Mouse (Mus musculus): ENCODE measurements around the gene Msi2.
A peak's percentile ranks its signal among the peaks of the same experiment; 100 is the strongest.

The Msi2 gene

DNA sequence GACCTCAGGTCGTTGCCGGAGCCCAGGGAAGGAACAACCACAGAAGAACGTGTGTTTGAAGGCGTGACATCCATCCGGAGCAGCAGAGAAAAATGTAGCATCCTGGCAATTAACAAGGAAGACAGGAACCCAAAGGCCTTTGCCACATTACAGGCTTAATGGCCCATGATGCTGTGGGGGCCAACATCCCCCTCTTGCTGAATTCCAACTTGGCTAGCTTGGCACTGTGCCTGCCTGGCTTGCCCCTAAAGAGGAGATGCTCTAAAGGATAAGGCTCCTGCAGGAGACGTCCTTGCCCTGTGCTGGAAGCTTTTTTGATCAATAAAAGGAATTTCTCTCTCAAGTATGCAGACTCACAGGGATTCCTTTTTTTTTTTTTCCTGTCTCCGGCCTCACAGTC lies 181.0 kb downstream of the Msi2 start:
- no peak for DNase-seq

- no peak for DNase-seq
These were observed 181.5 kb downstream of the Msi2 start for GRCm38 (mm10) chr11:88536861-88537260.

- DNase-seq, result no peak
These were observed 183.9 kb downstream of the Msi2 start for GRCm38 (mm10) chr11:88534331-88534929.

GRCm38 (mm10) chr11:88532016-88532415 lies 186.3 kb downstream of the Msi2 start:
- DNase-seq, result no peak

- no peak for DNase-seq
These were observed 188.3 kb downstream of the Msi2 start for GRCm38 (mm10) chr11:88530032-88530431.

DNA sequence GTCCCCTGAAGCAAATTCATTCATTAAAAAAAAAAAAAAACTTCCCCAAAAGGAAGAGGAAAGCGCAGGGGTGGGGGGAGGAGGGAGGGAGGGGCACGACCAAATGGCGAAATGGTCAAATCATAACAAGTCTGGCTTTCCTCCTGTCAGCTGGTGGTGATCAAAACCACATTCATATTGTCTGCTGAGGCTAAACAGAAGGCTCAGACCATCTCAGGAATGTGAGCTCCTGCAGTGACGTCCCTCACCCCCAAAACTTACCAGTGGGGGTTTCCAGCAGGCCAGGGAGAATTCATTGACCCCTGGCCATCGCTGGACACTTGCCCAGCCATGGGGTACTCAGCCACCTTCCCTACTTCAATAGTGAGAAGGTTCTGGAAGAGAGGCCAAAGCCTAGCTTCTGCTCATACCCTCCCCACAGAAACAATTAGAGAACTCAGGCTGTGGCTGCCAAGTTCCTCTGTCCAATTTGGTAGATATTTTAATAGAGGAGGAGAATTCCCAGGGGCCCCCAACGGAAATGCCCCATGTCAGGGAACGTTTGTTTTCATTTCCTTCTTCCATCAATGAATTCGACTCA lies 189.7 kb downstream of the Msi2 start:
- DNase-seq, result peak; percentile 44 to 71

DNA sequence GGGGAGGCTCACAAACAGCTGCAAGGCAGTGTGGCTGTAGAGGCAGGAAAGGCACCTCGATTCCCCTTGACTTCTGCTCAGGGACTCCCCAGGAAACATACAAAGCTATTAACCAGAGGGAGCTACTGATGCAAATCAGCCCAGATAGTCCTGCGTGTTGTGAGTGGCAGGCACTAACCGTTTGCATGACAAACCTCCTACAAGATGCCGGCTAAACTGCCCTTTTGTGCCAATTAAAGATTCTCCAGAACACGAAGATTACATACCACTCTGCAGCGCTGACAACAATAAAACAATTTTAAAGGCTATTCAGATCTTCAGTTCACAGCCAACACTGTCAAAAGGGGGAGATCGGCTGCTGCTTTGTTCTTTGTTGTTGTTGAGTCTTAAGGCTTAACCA lies 191.6 kb downstream of the Msi2 start:
- DNase-seq, result no peak

- DNase-seq, result peak; percentile 30 to 69
These were observed 193.3 kb downstream of the Msi2 start for GRCm38 (mm10) chr11:88524790-88525575.

GRCm38 (mm10) chr11:88524437-88524789 lies 193.9 kb downstream of the Msi2 start:
- DNase-seq, result no peak

DNA sequence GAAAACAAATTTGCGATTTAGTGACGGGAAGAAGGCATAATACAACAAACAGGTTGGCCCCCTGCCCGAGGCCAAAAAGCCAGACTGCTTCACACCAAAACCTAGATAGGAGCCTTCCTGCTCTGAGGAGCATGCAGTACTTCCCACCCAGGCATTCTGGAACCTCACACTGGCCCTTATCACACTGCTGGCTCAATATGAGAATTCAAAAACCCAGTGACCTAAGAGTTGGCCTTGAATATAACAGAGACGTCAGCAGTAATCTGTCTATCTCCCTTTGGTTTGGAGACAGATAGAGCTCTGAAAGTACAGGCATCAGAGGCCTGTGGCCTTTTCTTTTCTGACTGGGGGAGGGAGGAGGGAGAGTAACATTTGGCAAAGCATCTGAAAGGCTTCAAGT lies 194.4 kb downstream of the Msi2 start:
- no peak for DNase-seq

- no peak for DNase-seq
These were observed 194.8 kb downstream of the Msi2 start for GRCm38 (mm10) chr11:88523511-88523910.

- no peak for DNase-seq
These were observed 196.2 kb downstream of the Msi2 start for GRCm38 (mm10) chr11:88522114-88522513.

GRCm38 (mm10) chr11:88520951-88521730 lies 197.2 kb downstream of the Msi2 start:
- no peak for DNase-seq

- DNase-seq, result no peak
These were observed 200.0 kb downstream of the Msi2 start for GRCm38 (mm10) chr11:88518361-88518760.

- no peak for DNase-seq
These were observed 201.5 kb downstream of the Msi2 start for GRCm38 (mm10) chr11:88516596-88517485.

GRCm38 (mm10) chr11:88515736-88516583 lies 202.4 kb downstream of the Msi2 start:
- no peak for DNase-seq

DNA sequence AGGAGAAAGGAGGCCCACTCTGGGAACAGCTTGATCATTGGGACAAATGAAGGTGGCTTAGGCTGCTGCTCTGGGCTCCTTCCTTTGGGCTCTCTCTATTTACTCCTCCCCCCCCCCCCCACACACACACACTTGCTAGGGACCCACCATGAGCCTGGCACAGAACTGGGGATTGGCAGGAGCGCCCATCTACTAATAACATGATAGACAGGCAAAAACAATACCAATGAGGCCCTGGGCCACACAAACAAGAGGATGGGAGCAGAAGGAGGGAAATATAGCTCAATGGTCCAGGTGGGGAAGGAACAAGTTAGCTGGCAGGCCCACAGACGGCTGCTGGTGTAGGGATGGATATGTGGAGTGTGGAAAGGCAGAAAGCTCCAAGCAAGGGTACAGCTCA lies 203.0 kb downstream of the Msi2 start:
- no peak for DNase-seq

DNA sequence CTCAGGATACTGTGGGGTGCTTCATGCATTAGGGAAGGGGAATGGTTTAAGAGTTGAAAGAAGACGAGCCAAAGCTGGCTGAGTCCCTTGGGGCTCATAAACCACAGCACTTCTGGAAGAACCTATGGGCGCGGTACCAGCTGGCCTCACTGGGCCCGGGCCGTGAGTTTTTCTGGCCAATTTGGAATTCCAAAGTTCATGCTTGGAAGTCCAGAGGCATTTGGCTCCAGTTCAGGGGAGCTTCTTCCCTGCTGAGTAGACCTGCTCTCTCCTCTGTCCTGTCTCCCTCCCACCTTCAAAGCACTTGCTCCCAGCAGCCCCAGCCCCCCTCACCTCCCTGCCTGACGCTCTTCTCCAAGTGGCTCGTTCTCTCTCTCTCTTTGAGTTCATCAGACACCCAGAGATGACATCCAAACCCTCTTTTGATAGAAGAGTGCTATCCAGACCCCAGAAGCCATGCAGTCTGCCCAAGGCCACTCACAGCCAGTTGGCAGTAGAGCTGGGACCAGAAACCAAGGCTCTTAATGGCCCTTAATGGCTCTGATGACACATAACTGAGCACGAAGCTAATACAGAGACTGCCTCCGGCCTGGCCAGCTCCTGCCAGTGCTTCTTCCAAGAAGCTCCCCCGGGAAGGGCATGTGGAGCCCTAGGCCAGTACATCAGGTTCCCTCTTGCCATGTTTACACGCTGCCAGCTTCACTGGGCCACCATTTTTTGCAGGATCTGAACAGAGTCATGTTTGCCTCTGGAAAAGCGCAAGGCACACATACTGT lies 204.0 kb downstream of the Msi2 start:
- no peak for DNase-seq

DNA sequence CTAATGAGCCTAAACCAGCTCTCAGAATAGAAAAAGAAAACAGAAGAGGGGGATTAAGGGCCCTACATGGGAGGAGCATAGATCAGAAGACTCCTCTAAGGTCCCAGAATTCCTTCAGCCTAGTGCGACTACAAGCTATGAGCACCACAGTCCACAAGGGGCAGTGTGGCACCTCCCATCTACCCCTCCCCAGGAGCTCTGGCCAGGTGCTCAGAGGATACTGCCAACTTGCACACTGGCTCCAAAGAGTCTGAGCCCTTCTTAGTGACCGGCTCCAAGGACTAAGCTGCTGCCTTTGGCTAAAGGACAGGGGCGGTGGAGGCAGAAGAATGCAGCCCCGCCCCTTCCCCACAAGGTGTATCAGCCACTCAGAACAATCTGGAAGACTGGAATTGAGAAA lies 205.7 kb downstream of the Msi2 start:
- DNase-seq, result peak; percentile 67

DNA sequence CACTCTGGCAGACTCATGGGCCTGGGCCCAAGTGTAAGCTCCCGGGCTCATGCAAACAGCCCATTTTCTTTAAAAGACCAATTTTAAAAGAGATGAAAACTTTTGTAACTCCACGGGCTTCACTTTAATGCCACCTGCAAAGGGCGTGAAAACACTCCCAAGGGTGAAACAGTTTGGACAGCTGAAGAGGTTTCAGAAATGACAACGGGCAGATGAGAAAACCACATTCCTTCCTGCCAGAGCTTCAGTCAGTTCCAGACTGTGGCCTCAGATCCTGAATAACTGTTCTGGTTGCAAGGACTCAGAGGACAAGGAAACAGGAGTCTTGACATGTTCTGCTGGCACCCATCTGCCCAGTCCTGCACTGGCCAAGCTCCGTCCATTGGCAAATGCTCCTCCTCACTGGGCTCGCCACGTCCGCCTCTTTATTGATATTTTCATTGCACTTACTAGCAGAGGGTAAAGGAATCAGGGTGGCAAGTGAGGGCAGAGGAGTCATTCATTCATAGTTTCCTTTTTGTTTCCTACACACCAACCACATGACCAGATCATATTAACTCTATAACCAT lies 207.9 kb downstream of the Msi2 start:
- no peak for DNase-seq
